In the genomic region with DNA sequence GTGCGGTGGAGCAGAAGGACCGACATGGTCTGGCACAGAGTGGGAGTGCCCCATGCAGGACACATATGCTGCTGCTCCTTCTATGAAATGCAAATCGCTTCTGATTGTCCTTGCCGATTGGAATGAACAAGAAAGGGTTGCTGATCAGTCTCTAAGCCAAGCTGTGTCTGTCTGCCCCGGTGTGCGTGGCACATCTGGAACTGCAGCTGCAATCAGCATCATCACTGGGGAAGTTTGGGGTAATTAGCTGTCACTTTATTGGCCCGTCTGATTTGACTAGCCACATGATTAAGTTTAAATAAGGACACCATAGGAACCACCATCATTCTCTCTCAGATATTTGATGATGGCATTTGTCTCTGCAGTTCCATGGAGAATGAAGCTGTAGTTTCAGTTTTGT, we compare ENCODE assay signal across 10 mouse cellular contexts.
"Had no signal": no experiment of that assay in that cellular context is flagged by ENCODE, and none has a peak within 500 bp of the region (broad histone marks: within the 10 kb centered on the region; RNA-seq: fewer than 3 reads in every experiment).

No protein-coding gene starts in this region.

- H3K9me3 ChIP-seq: limb, embryonic 15.5 days; liver, embryonic 12.5 days; midbrain, embryonic 12.5 days had no signal

- H3K4me3 ChIP-seq: limb, embryonic 15.5 days; liver, embryonic 12.5 days; megakaryocyte, embryonic 14.5 days; midbrain, embryonic 12.5 days had no signal

- H3K9ac ChIP-seq: limb, embryonic 15.5 days; liver, embryonic 12.5 days; lung, embryonic 14.5 days; midbrain, embryonic 12.5 days had no signal

- H3K36me3 ChIP-seq: limb, embryonic 15.5 days; liver, embryonic 12.5 days; midbrain, embryonic 12.5 days had no signal

- H3K4me2 ChIP-seq: limb, embryonic 15.5 days; liver, embryonic 12.5 days; lung, embryonic 14.5 days; midbrain, embryonic 12.5 days had no signal

- H3K27me3 ChIP-seq: limb, embryonic 15.5 days; liver, embryonic 12.5 days; megakaryocyte, embryonic 14.5 days; midbrain, embryonic 12.5 days had no signal

- H3K4me1 ChIP-seq: limb, embryonic 15.5 days; liver, embryonic 12.5 days; megakaryocyte, embryonic 14.5 days; midbrain, embryonic 12.5 days had no signal

- ATAC-seq: liver, embryonic 12.5 days had no signal

- H3K27ac ChIP-seq: limb, embryonic 15.5 days; liver, embryonic 12.5 days; macrophage; midbrain, embryonic 12.5 days had no signal

- DNase-seq: kidney, postnatal 10 days; lung, embryonic 14.5 days; lung, postnatal 14 days; right cerebral cortex, postnatal 25 days; thymus, postnatal 4 days had no signal
